Mouse (Mus musculus): ENCODE measurements around the gene Glis3. TPM values are rescaled to one million over a fixed set of nuclear protein-coding genes. Genes with fewer than 3 reads are reported as not detected.

The Glis3 gene
- polyA plus RNA-seq, 1 experiment from 2014 or later, result 7.9 TPM

- Histone ChIP-seq H3K36me3 (ENCODE audit: control insufficient read depth, insufficient read depth, low read length) (no peaks in the 10 kb centered on the region), H3K27ac (ENCODE audit: low read depth, low read length) (no peak overlapping the region), H3K9ac (ENCODE audit: low read depth, low read length) (no peak overlapping the region), H3K27me3 (ENCODE audit: control insufficient read depth, insufficient read depth, low read length) (no peaks in the 10 kb centered on the region), H3K9me3 (ENCODE audit: control insufficient read depth, low read length) (no peaks in the 10 kb centered on the region), H3K4me3 (ENCODE audit: low read length) (no peak overlapping the region), H3K4me2 (replicated peaks; ENCODE audit: low read depth, low read length) (no peak overlapping the region), H3K4me1 (ENCODE audit: control insufficient read depth, insufficient read depth, low read length) (0 out of 2 replicates have a peak, but pooled peaks cover 4% of the 10 kb centered on the region)
- ATAC-seq (ENCODE audit: low FRiP score, low TSS enrichment), result no peak
- WGBS, result 85% methylated on average over 6 of the region's 6 CpGs
Observed at GRCm38 (mm10) chr19:28647424-28647823, 32.5 kb downstream of the Glis3 start.

GRCm38 (mm10) chr19:28646286-28646685 lies 33.6 kb downstream of the Glis3 start:
- Histone ChIP-seq H3K9me3 (ENCODE audit: control insufficient read depth, low read length) (no peaks in the 10 kb centered on the region), H3K27me3 (ENCODE audit: control insufficient read depth, insufficient read depth, low read length) (no peaks in the 10 kb centered on the region), H3K9ac (ENCODE audit: low read depth, low read length) (no peak overlapping the region), H3K4me2 (replicated peaks; ENCODE audit: low read depth, low read length) (no peak overlapping the region), H3K4me3 (ENCODE audit: low read length) (no peak overlapping the region), H3K36me3 (ENCODE audit: control insufficient read depth, insufficient read depth, low read length) (no peaks in the 10 kb centered on the region), H3K27ac (ENCODE audit: low read depth, low read length) (no peak overlapping the region), H3K4me1 (ENCODE audit: control insufficient read depth, insufficient read depth, low read length) (0 out of 2 replicates have a peak, but pooled peaks cover 4% of the 10 kb centered on the region)
- WGBS, result 56% methylated on average over 4 of the region's 4 CpGs
- ATAC-seq (ENCODE audit: low FRiP score, low TSS enrichment), result no peak

- no peak overlapping the region for H3K27ac ChIP-seq (ENCODE audit: low read depth, low read length)
- ATAC-seq (ENCODE audit: low FRiP score, low TSS enrichment), result no peak
- H3K9ac ChIP-seq (ENCODE audit: low read depth, low read length), result no peak overlapping the region
- H3K4me2 ChIP-seq (replicated peaks; ENCODE audit: low read depth, low read length), result no peak overlapping the region
- no peaks in the 10 kb centered on the region for H3K9me3 ChIP-seq (ENCODE audit: control insufficient read depth, low read length)
- H3K4me1 ChIP-seq (ENCODE audit: control insufficient read depth, insufficient read depth, low read length), result 0 out of 2 replicates have a peak, but pooled peaks cover 3% of the 10 kb centered on the region
- no peaks in the 10 kb centered on the region for H3K36me3 ChIP-seq (ENCODE audit: control insufficient read depth, insufficient read depth, low read length)
- H3K27me3 ChIP-seq (ENCODE audit: control insufficient read depth, insufficient read depth, low read length), result no peaks in the 10 kb centered on the region
- WGBS, result 65% methylated on average over 7 of the region's 7 CpGs
- H3K4me3 ChIP-seq (ENCODE audit: low read length), result no peak overlapping the region
Observed at GRCm38 (mm10) chr19:28640861-28641381, 39.0 kb downstream of the Glis3 start.

GRCm38 (mm10) chr19:28635991-28636553 lies 43.8 kb downstream of the Glis3 start:
- no peaks in the 10 kb centered on the region for H3K27me3 ChIP-seq (ENCODE audit: control insufficient read depth, insufficient read depth, low read length)
- no peak overlapping the region for H3K9ac ChIP-seq (ENCODE audit: low read depth, low read length)
- ATAC-seq (ENCODE audit: low FRiP score, low TSS enrichment), result peak; percentile 60; the same call in 1 of the 2 replicates
- 0 out of 2 replicates have a peak, but pooled peaks cover 3% of the 10 kb centered on the region for H3K4me1 ChIP-seq (ENCODE audit: control insufficient read depth, insufficient read depth, low read length)
- H3K27ac ChIP-seq (ENCODE audit: low read depth, low read length), result no peak overlapping the region
- H3K9me3 ChIP-seq (ENCODE audit: control insufficient read depth, low read length), result no peaks in the 10 kb centered on the region
- no peak overlapping the region for H3K4me2 ChIP-seq (replicated peaks; ENCODE audit: low read depth, low read length)
- WGBS, result 37% methylated on average over 8 of the region's 8 CpGs
- no peaks in the 10 kb centered on the region for H3K36me3 ChIP-seq (ENCODE audit: control insufficient read depth, insufficient read depth, low read length)
- H3K4me3 ChIP-seq (ENCODE audit: low read length), result no peak overlapping the region

- Histone ChIP-seq H3K4me1 (ENCODE audit: control insufficient read depth, insufficient read depth, low read length) (0 out of 2 replicates have a peak, but pooled peaks cover 3% of the 10 kb centered on the region), H3K27ac (ENCODE audit: low read depth, low read length) (no peak overlapping the region), H3K9me3 (ENCODE audit: control insufficient read depth, low read length) (no peaks in the 10 kb centered on the region), H3K36me3 (ENCODE audit: control insufficient read depth, insufficient read depth, low read length) (no peaks in the 10 kb centered on the region), H3K4me3 (ENCODE audit: low read length) (no peak overlapping the region), H3K27me3 (ENCODE audit: control insufficient read depth, insufficient read depth, low read length) (no peaks in the 10 kb centered on the region), H3K4me2 (replicated peaks; ENCODE audit: low read depth, low read length) (no peak overlapping the region), H3K9ac (ENCODE audit: low read depth, low read length) (no peak overlapping the region)
- ATAC-seq (ENCODE audit: low FRiP score, low TSS enrichment), result no peak
- WGBS, result 95% methylated on average over 3 of the region's 3 CpGs
Observed at GRCm38 (mm10) chr19:28634986-28635385, 44.9 kb downstream of the Glis3 start.

- Histone ChIP-seq H3K9ac (ENCODE audit: low read depth, low read length) (no peak overlapping the region), H3K27me3 (ENCODE audit: control insufficient read depth, insufficient read depth, low read length) (no peaks in the 10 kb centered on the region), H3K9me3 (ENCODE audit: control insufficient read depth, low read length) (no peaks in the 10 kb centered on the region), H3K4me2 (replicated peaks; ENCODE audit: low read depth, low read length) (no peak overlapping the region), H3K4me1 (ENCODE audit: control insufficient read depth, insufficient read depth, low read length) (no peaks in the 10 kb centered on the region), H3K36me3 (ENCODE audit: control insufficient read depth, insufficient read depth, low read length) (no peaks in the 10 kb centered on the region), H3K4me3 (ENCODE audit: low read length) (no peak overlapping the region), H3K27ac (ENCODE audit: low read depth, low read length) (no peak overlapping the region)
- 70% methylated on average over 8 of the region's 8 CpGs for whole genome bisulfite sequencing
- ATAC-seq (ENCODE audit: low FRiP score, low TSS enrichment), result no peak
Observed at GRCm38 (mm10) chr19:28628416-28628815, 51.5 kb downstream of the Glis3 start.

GRCm38 (mm10) chr19:28626189-28626588 lies 53.7 kb downstream of the Glis3 start:
- no peak overlapping the region for H3K9ac ChIP-seq (ENCODE audit: low read depth, low read length)
- H3K27ac ChIP-seq (ENCODE audit: low read depth, low read length), result no peak overlapping the region
- H3K4me3 ChIP-seq (ENCODE audit: low read length), result no peak overlapping the region
- no peaks in the 10 kb centered on the region for H3K36me3 ChIP-seq (ENCODE audit: control insufficient read depth, insufficient read depth, low read length)
- 88% methylated on average over 5 of the region's 5 CpGs for WGBS
- no peaks in the 10 kb centered on the region for H3K27me3 ChIP-seq (ENCODE audit: control insufficient read depth, insufficient read depth, low read length)
- no peaks in the 10 kb centered on the region for H3K9me3 ChIP-seq (ENCODE audit: control insufficient read depth, low read length)
- no peak for ATAC-seq (ENCODE audit: low FRiP score, low TSS enrichment)
- H3K4me1 ChIP-seq (ENCODE audit: control insufficient read depth, insufficient read depth, low read length), result no peaks in the 10 kb centered on the region
- no peak overlapping the region for H3K4me2 ChIP-seq (replicated peaks; ENCODE audit: low read depth, low read length)

GRCm38 (mm10) chr19:28624571-28624970 lies 55.3 kb downstream of the Glis3 start:
- WGBS, result 67% methylated on average over 1 of the region's 1 CpGs

GRCm38 (mm10) chr19:28623726-28624125 lies 56.2 kb downstream of the Glis3 start:
- ATAC-seq (ENCODE audit: low FRiP score, low TSS enrichment), result no peak
- Histone ChIP-seq H3K36me3 (ENCODE audit: control insufficient read depth, insufficient read depth, low read length) (no peaks in the 10 kb centered on the region), H3K27ac (ENCODE audit: low read depth, low read length) (no peak overlapping the region), H3K4me3 (ENCODE audit: low read length) (no peak overlapping the region), H3K9ac (ENCODE audit: low read depth, low read length) (no peak overlapping the region), H3K4me1 (ENCODE audit: control insufficient read depth, insufficient read depth, low read length) (no peaks in the 10 kb centered on the region), H3K4me2 (replicated peaks; ENCODE audit: low read depth, low read length) (no peak overlapping the region), H3K27me3 (ENCODE audit: control insufficient read depth, insufficient read depth, low read length) (no peaks in the 10 kb centered on the region), H3K9me3 (ENCODE audit: control insufficient read depth, low read length) (no peaks in the 10 kb centered on the region)
- 82% methylated on average over 10 of the region's 10 CpGs for WGBS

More at GRCm38 (mm10) chr19:28624571-28624970, 55.3 kb downstream of the Glis3 start:
- Histone ChIP-seq H3K4me1 (ENCODE audit: control insufficient read depth, insufficient read depth, low read length) (no peaks in the 10 kb centered on the region), H3K4me2 (replicated peaks; ENCODE audit: low read depth, low read length) (no peak overlapping the region), H3K4me3 (ENCODE audit: low read length) (no peak overlapping the region), H3K27me3 (ENCODE audit: control insufficient read depth, insufficient read depth, low read length) (no peaks in the 10 kb centered on the region), H3K9me3 (ENCODE audit: control insufficient read depth, low read length) (no peaks in the 10 kb centered on the region), H3K27ac (ENCODE audit: low read depth, low read length) (no peak overlapping the region), H3K9ac (ENCODE audit: low read depth, low read length) (no peak overlapping the region), H3K36me3 (ENCODE audit: control insufficient read depth, insufficient read depth, low read length) (no peaks in the 10 kb centered on the region)
- no peak for ATAC-seq (ENCODE audit: low FRiP score, low TSS enrichment)

Data from kidney, embryonic 14.5 days (tissue).